Mouse (Mus musculus): ENCODE measurements around the gene Clec2d. TPM values are rescaled to one million over a fixed set of nuclear protein-coding genes. Genes with fewer than 3 reads are reported as not detected.
A peak's percentile ranks its signal among the peaks of the same experiment; 100 is the strongest.

Gene Clec2d
- polyA plus RNA-seq, 1 experiment: 250 TPM

DNA sequence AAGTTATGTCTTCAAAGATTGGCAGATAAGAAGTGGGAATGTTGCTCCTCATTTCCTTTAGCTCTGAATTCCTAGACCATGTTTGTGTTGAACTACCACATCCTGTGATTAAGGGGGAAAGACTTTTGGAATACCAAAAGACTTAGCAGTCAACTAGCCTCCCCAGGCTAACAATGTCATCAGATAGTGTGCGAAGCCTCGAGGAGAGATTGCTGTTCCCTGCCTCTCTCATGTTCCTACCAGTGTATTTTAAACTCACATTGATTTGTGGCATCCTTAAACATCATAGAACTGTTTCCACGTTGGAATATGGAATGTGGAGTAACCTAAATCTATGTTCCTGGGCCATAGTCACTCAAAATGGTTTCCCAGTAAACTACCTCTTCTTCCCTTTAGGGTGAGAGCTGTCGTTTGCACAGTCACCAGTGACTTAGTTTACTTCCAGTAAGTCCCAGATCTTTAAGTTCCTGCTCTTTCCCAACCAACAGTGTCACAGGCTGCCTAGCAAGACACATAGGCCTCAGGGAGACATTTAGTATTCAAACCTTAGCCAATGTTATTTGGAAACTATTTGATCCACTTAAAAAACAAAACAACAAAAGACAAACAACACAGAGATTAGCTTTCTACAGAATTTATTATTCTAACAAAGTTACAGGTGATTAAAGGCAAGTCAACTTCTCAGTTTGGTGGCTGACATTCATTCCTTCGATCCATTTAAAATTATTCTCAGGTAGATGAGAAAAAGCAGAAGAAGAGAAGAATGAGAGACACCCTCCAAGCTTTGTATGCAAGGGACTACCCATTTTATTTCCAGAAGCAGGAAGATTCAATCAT, 51.8 kb downstream of the Clec2d start:
- WGBS: 35% methylated on average over 5 of the region's 5 CpGs
- no peak overlapping the region for H3K4me3 ChIP-seq (replicated peaks; ENCODE audit: extremely low read depth, low read depth, low read length)
- peaks cover 68% of the 10 kb centered on the region for H3K4me1 ChIP-seq (ENCODE audit: control insufficient read depth, insufficient read depth, low read length)
- no peak for DNase-seq
- TF ChIP-seq POLR2A (IDR thresholded peaks at IDR 0.05; ENCODE audit: borderline replicate concordance, extremely low read depth, low read depth, low read length): no peak
- no peak for TF ChIP-seq CTCF (IDR thresholded peaks at IDR 0.05; ENCODE audit: insufficient read depth, low read length)

DNA sequence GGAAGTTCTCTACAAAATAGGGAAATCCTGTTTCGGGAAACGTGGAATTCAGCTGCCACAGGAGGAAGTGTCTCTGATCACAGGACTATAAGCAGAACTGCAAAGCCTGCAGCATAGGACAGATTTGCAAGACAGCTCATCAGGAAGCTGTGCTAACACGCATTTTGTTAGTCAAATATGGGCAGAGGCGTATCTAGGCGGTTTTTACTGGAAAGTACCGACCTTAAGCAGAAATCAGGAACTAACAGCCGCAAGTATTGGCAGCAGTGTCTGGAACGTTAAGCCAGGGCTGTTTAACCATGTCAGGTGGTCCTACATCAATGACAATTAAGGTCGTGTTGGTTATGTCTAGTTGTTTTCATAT, 52.4 kb downstream of the Clec2d start:
- DNase-seq: no peak
- TF ChIP-seq POLR2A (IDR thresholded peaks at IDR 0.05; ENCODE audit: borderline replicate concordance, extremely low read depth, low read depth, low read length): 0 out of 2 replicates have a peak, but pooled peaks have one; percentile 8
- no peak for TF ChIP-seq CTCF (IDR thresholded peaks at IDR 0.05; ENCODE audit: insufficient read depth, low read length)
- Histone ChIP-seq H3K4me1 (ENCODE audit: control insufficient read depth, insufficient read depth, low read length) (peaks cover 63% of the 10 kb centered on the region), H3K4me3 (replicated peaks; ENCODE audit: extremely low read depth, low read depth, low read length) (no peak overlapping the region)
- WGBS: 23% methylated on average over 9 of the region's 9 CpGs

DNA sequence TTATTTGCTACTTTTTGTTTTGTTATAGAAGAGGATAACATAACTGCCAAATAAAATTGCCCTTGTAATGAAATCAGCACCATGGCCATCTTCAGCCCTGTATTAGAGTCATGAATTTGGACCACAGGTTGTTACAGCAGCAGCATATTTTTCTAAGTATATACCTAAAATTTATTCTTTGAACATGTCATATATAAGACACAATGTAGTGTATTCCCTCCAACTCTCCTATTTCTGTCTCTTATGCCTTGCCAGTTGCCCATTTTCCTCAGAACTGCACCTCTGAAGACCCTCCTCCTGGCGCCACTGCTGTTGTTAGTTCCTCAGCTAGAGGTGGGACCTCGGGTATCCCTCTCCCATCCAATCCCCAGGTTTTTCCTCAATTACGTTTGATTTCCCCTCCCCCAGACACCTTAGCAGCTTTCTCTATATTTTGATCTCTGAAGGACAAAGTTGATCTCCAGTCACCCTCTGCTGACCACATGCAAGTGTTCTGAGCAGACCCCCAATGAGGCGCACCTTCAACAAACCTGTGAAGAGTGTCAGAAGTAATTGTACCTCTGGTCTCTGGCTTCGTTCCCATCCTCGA, 53.0 kb downstream of the Clec2d start:
- no peak for DNase-seq
- H3K4me3 ChIP-seq (replicated peaks; ENCODE audit: extremely low read depth, low read depth, low read length): no peak overlapping the region
- TF ChIP-seq POLR2A (IDR thresholded peaks at IDR 0.05; ENCODE audit: borderline replicate concordance, extremely low read depth, low read depth, low read length) (no peak), CTCF (IDR thresholded peaks at IDR 0.05; ENCODE audit: insufficient read depth, low read length) (no peak)
- H3K4me1 ChIP-seq (ENCODE audit: control insufficient read depth, insufficient read depth, low read length): peaks cover 62% of the 10 kb centered on the region
- WGBS: 54% methylated on average over 6 of the region's 6 CpGs

DNA sequence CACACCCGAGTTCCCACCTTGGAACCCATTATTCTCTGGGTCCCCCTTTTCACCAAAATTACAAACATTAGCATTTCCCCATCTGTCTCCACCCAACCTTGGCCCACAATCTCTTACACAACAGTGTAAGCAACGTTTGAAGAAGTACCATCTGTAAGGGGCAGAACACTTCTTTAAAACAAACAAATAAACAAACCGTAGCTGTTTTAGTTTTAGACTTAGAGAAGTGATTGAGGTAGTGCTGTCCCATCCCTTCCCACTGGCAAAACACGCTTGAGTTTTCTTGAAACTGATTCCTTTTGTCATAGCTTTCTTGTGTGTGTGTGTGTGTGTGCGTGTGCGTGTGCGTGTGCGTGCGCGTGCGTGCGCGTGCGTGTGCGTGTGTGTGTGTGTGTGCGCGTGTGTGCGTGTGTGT, 53.5 kb downstream of the Clec2d start:
- TF ChIP-seq POLR2A (IDR thresholded peaks at IDR 0.05; ENCODE audit: borderline replicate concordance, extremely low read depth, low read depth, low read length): no peak
- DNase-seq: no peak
- WGBS: 66% methylated on average over 18 of the region's 18 CpGs
- H3K4me1 ChIP-seq (ENCODE audit: control insufficient read depth, insufficient read depth, low read length): peaks cover 57% of the 10 kb centered on the region
- H3K4me3 ChIP-seq (replicated peaks; ENCODE audit: extremely low read depth, low read depth, low read length): no peak overlapping the region

DNA sequence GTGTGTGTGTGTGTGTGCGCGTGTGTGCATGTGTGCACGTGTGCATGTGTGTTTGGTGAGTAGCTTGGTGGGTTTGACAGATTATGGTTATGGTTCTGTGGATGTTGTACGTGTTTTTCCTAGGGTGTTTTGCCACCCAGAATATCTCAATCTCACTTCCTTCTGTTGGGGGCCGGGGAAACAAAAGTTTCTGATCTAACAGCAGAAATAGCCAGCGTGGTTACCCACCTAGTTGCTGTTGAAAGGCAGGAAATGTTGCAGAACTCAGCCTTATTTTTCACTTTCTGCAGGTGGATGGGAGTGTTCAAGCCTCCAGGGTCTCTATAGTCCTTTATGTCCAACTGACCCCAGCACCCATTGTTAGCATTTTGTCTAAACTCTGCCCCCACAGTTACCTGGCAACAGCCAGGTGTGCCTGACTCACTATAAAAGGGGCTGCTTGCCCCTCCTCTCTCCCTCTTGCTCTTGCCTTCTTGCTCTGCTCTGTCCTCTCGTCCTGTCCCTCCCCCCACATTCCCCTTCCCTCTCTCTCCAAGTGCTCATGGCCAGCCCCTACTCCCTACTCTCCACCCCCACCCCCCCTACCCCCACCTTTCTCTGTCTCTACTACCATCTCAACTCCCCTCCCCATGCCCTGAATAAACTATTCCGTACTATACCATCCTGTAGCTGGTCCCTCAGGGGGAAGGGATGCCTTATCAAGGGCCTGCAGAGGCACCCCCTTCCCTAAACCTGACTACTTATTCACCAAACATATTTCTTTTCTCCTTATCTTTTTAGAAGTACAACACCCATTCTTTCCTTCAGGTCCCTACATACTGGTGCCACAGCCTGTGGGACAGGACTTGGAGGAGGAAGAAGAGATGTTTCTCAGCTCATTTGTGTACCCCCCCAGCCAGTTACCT, 54.3 kb downstream of the Clec2d start:
- no peak for DNase-seq
- WGBS: 37% methylated on average over 8 of the region's 8 CpGs
- TF ChIP-seq CTCF (IDR thresholded peaks at IDR 0.05; ENCODE audit: insufficient read depth, low read length) (no peak), POLR2A (IDR thresholded peaks at IDR 0.05; ENCODE audit: borderline replicate concordance, extremely low read depth, low read depth, low read length) (0 out of 2 replicates have a peak, but pooled peaks have one; percentile 13)
- no peak overlapping the region for H3K4me3 ChIP-seq (replicated peaks; ENCODE audit: extremely low read depth, low read depth, low read length)
- peaks cover 50% of the 10 kb centered on the region for H3K4me1 ChIP-seq (ENCODE audit: control insufficient read depth, insufficient read depth, low read length)

DNA sequence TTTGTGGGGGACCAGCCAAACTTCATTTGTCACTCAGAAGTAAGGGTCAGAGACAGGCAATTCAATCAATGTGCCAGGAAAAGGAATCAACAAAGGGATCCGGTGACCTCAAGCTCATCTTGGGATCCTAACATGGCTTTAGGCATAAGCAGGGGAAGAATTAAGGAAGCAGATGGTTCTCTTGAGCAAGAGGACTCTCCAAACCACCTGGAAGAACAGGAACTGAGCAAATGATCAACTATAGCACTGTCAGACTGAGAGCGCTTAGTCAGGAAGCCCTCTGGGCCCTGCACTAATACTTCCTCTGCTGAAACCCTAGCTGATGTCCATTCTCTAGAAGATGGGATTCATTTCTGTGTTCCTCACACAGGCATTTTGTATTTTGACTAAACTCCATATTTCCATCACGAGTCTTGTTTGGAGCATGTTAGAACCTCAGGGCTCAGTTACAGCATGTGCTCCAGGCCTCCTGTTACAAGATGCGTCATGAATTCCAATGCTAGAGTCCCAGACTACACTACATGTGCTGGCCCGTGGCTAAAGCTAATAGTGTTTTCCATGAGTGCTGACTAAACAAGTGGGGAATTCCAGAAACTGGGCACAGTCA, 55.5 kb downstream of the Clec2d start:
- peaks cover 44% of the 10 kb centered on the region for H3K4me1 ChIP-seq (ENCODE audit: control insufficient read depth, insufficient read depth, low read length)
- peak; percentile 28; the same call in 1 of the 2 replicates for TF ChIP-seq POLR2A (IDR thresholded peaks at IDR 0.05; ENCODE audit: borderline replicate concordance, extremely low read depth, low read depth, low read length)
- no peak for TF ChIP-seq CTCF (IDR thresholded peaks at IDR 0.05; ENCODE audit: insufficient read depth, low read length)
- 10% methylated on average over 5 of the region's 5 CpGs for WGBS
- DNase-seq: no peak
- H3K4me3 ChIP-seq (replicated peaks; ENCODE audit: extremely low read depth, low read depth, low read length): peak overlapping the region; percentile 3

Other genes starting within 250 kb of the Clec2d start
- gene Clec2g, start 246.2 kb upstream of the Clec2d start, polyA plus RNA-seq (2012; rRNA removed): 0.70 TPM in 1 of 2 replicates, not detected in the other
- 0.38 and 1.3 TPM in 2 replicates for gene Klrb1f, start 134.7 kb upstream of the Clec2d start, polyA plus RNA-seq (2012; rRNA removed)
- 0.09 and 0.12 TPM in 2 replicates for gene Clec2e, start 79.7 kb upstream of the Clec2d start, polyA plus RNA-seq (2012; rRNA removed)
- gene Cd69, start 94.8 kb downstream of the Clec2d start, polyA plus RNA-seq (2012; rRNA removed): 0.54 and 1.3 TPM in 2 replicates
- gene 4922502D21Rik, start 151.2 kb downstream of the Clec2d start, polyA plus RNA-seq (2012; rRNA removed): not detected in 2 replicates
- 1.9 and 4.6 TPM in 2 replicates for gene Clec12a, start 162.1 kb downstream of the Clec2d start, polyA plus RNA-seq (2012; rRNA removed)
- gene Clec12b, start 205.3 kb downstream of the Clec2d start, polyA plus RNA-seq (2012; rRNA removed): 1.2 and 1.5 TPM in 2 replicates
- gene Clec1b, start 216.7 kb downstream of the Clec2d start, polyA plus RNA-seq (2012; rRNA removed): 1.9 and 2.7 TPM in 2 replicates
- gene Clec9a, start 228.2 kb downstream of the Clec2d start, polyA plus RNA-seq (2012; rRNA removed): 2.2 and 2.7 TPM in 2 replicates

Measured in lung, adult 2 months (tissue).